Mouse (Mus musculus) intestine, embryonic 15.5 days (tissue): ENCODE measurements around the gene Poc1a. TPM values are rescaled to one million over a fixed set of nuclear protein-coding genes. Genes with fewer than 3 reads are reported as not detected.
A peak's percentile ranks its signal among the peaks of the same experiment; 100 is the strongest.

Experiments used
- ATAC-seq: fragments of 200-750 bp; cut with Nextera tagmentation; 2 replicates; pipeline ENCODE4 v1.8.0; 2017; ENCODE audit warnings: moderate TSS enrichment, moderate library complexity
- H3K27ac ChIP-seq: fragments of 300-500 bp; sonication (generic); 2 replicates; pipeline ENCODE4 v1.5.1; 2015; ENCODE audit warnings: mild to moderate bottlenecking, inconsistent platforms
- H3K27me3 ChIP-seq: fragments of 300-500 bp; sonication (generic); replicated peaks from 2 replicates; pipeline ENCODE4 v1.6.1; 2015; ENCODE audit warnings: inconsistent platforms
- H3K36me3 ChIP-seq: fragments of 300-500 bp; sonication (generic); 2 replicates; pipeline ENCODE4 v1.6.1; 2015; ENCODE audit warnings: inconsistent platforms
- H3K4me1 ChIP-seq: fragments of 300-500 bp; sonication (generic); replicated peaks from 2 replicates; pipeline ENCODE4 v1.6.1; 2015; ENCODE audit warnings: inconsistent platforms
- H3K4me2 ChIP-seq: fragments of 300-500 bp; sonication (generic); replicated peaks from 2 replicates; pipeline ENCODE4 v1.6.1; 2015; ENCODE audit warnings: mild to moderate bottlenecking, inconsistent platforms
- H3K4me3 ChIP-seq: fragments of 300-500 bp; sonication (generic); replicated peaks from 2 replicates; pipeline ENCODE4 v1.5.1; 2015; ENCODE audit warnings: inconsistent platforms
- H3K9ac ChIP-seq: fragments of 300-500 bp; sonication (generic); 2 replicates; pipeline ENCODE4 v1.6.1; 2015; ENCODE audit warnings: inconsistent platforms
- H3K9me3 ChIP-seq: fragments of 300-500 bp; sonication (generic); 2 replicates; pipeline ENCODE4 v1.6.1; 2016; ENCODE audit warnings: inconsistent platforms
- WGBS: fragments of 180-500 bp; shearing (Covaris S2); methylation state at CpG from one replicate; pipeline ENCODE4 v1.1.7; 2015; 5-methylcytosine and 5-hydroxymethylcytosine counted together
- polyA plus RNA-seq: library from polyadenylated mRNA; unstranded; fragments of >200 nt; fragmentation: Nextera tagmentation; extraction: Ambion mirVana; gene quantifications from 2 replicates; pipeline ENCODE4 v1.2.1, GENCODE M21; 2015

Gene Poc1a
- 25.9 and 28.2 TPM in 2 replicates for polyA plus RNA-seq

DNA sequence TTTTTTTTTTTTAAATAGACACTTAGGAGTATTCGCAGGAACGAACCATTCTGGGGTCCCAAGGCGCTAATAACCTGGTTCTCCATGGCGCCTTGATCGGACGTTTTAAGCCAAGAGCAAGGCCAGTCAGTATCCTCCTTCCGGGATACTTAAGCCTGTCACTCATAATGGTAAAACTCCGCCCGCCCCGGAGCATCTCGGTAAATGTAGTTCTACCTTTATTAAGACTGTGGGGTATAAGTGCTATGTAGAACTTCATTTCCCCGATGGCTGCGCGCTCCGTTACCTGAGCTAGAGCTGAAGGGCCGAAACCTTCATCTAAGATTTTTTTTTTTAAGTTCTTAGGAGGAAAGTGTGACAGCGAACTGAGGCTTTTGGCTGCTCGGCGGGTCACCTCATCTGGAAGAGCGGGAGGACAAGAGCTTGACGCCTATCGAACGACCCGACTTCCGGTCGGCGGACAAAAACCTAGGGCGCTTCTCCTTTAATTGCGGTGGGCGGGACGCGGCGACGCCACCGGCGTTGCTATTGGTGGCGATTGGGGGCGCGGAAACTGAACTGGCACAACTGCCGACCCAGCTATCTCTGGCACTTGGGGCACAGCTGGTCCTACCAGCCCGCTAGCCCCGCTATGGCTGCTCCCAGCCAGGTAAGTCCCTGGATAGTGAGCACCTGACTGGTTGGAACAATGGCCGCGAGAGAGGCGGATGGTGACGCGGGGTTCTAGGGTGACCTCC is at the start of gene Poc1a:
Gene Poc1a, plus strand, starts transcription at position 254 of the 737 bp plus-strand sequence.
- H3K4me2 ChIP-seq: peak within 1 kb of the TSS; percentile 88
- under 1% methylated on average over 47 of the region's 47 CpGs for WGBS

GRCm38 (mm10) chr9:106231220-106231619 is 49.6 kb upstream of the Poc1a start:
- Histone ChIP-seq H3K4me2 (no peak overlapping the region), H3K27me3 (no peaks in the 10 kb centered on the region), H3K9me3 (no peaks in the 10 kb centered on the region), H3K27ac (no peak overlapping the region), H3K9ac (no peak overlapping the region), H3K4me3 (no peak overlapping the region), H3K36me3 (peaks cover 25% of the 10 kb centered on the region), H3K4me1 (peaks cover 9% of the 10 kb centered on the region)
- WGBS: 81% methylated on average over 7 of the region's 7 CpGs
- ATAC-seq: no peak

More for the DNA sequence above, at the start of gene Poc1a:
- peak within 1 kb of the TSS; percentile 62 for H3K4me3 ChIP-seq
- peaks cover 13% of the 10 kb centered on the region for H3K4me1 ChIP-seq
- peak within 1 kb of the TSS; percentile 66 for H3K9ac ChIP-seq
- peak within 1 kb of the TSS; percentile 74 for H3K27ac ChIP-seq
- H3K36me3 ChIP-seq: peaks cover 5% of the 10 kb centered on the region; the same call in 1 of the 2 replicates
- peak; percentile 98 for ATAC-seq
- no peaks in the 10 kb centered on the region for H3K9me3 ChIP-seq
- H3K27me3 ChIP-seq: no peaks in the 10 kb centered on the region

- H3K27ac ChIP-seq: no peak overlapping the region
- no peak overlapping the region for H3K4me2 ChIP-seq
- WGBS: 80% methylated on average over 4 of the region's 4 CpGs
- H3K36me3 ChIP-seq: peaks cover 30% of the 10 kb centered on the region
- peaks cover 5% of the 10 kb centered on the region for H3K4me1 ChIP-seq
- no peak overlapping the region for H3K4me3 ChIP-seq
- no peak for ATAC-seq
- H3K9me3 ChIP-seq: no peaks in the 10 kb centered on the region
- no peak overlapping the region for H3K9ac ChIP-seq
- no peaks in the 10 kb centered on the region for H3K27me3 ChIP-seq
Measured at GRCm38 (mm10) chr9:106231816-106232215, 49.0 kb upstream of the Poc1a start.

DNA sequence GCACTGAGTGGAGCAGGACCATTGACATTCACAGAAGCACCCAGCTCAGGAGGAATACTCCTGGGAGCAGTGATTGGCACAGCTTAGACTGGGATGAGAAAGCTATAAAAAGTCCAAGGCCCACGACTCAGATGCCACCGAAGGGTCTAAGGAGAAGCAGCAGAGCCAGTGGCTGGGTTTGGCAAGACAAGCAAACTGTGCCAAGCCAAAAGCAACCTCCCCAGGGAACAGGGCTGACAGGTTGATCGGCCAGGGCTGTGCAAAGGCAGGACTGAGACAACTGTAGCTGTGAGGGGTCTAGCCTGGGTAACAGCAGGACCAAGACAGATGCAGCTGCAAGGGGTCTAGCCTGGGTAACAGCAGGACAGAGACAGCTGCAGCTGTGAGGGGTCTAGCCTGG is 47.9 kb upstream of the Poc1a start:
- no peak for ATAC-seq
- peaks cover 37% of the 10 kb centered on the region for H3K36me3 ChIP-seq
- WGBS: 93% methylated on average over 3 of the region's 3 CpGs

GRCm38 (mm10) chr9:106233953-106234352 is 46.9 kb upstream of the Poc1a start:
- no peaks in the 10 kb centered on the region for H3K9me3 ChIP-seq
- H3K4me1 ChIP-seq: no peaks in the 10 kb centered on the region; the same call in 1 of the 2 replicates
- ATAC-seq: no peak
- no peak overlapping the region for H3K27ac ChIP-seq
- H3K9ac ChIP-seq: no peak overlapping the region
- H3K27me3 ChIP-seq: no peaks in the 10 kb centered on the region
- H3K4me3 ChIP-seq: no peak overlapping the region
- H3K36me3 ChIP-seq: peaks cover 47% of the 10 kb centered on the region
- H3K4me2 ChIP-seq: no peak overlapping the region
- WGBS: 78% methylated on average over 6 of the region's 6 CpGs

More for the DNA sequence above, 47.9 kb upstream of the Poc1a start:
- no peaks in the 10 kb centered on the region for H3K9me3 ChIP-seq
- H3K4me3 ChIP-seq: no peak overlapping the region
- no peak overlapping the region for H3K9ac ChIP-seq
- H3K27me3 ChIP-seq: no peaks in the 10 kb centered on the region
- no peak overlapping the region for H3K4me2 ChIP-seq
- peaks cover 2% of the 10 kb centered on the region; the same call in 1 of the 2 replicates for H3K4me1 ChIP-seq
- H3K27ac ChIP-seq: no peak overlapping the region

DNA sequence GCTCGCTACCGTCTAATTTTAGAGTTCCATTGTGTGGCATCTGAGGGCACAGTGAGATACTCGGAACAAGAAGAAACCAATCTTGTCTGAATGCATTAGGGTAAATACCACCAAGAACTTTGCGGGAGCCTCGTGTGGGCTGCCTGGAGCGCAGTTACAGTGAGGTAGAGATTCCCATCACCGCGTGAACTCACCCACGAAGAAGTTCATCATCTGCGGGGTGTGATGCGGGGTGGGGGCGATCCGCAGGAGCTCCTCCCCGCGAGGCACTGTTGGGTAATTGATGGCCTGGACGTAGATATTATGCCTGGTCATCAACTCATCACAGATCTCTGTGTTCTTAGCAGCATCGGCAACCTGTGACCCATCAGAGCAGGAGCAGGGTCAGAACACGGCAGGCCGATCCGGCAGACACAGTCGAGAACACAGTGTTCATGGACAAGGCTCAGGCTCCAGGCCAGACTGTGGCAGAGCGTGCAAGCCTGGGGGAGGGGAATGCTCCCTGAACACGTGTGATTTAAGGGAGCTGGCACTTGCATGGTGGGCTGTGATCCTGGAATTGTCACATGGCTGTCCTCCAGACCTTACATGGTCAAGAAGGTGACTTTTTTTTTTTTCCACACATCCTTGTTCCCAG is 45.5 kb upstream of the Poc1a start:
- Histone ChIP-seq H3K27me3 (no peaks in the 10 kb centered on the region), H3K4me3 (no peak overlapping the region), H3K9me3 (no peaks in the 10 kb centered on the region), H3K27ac (no peak overlapping the region), H3K4me2 (no peak overlapping the region), H3K9ac (no peak overlapping the region), H3K36me3 (peaks cover 52% of the 10 kb centered on the region), H3K4me1 (no peaks in the 10 kb centered on the region; the same call in 1 of the 2 replicates)
- no peak for ATAC-seq
- WGBS: 87% methylated on average over 23 of the region's 23 CpGs

GRCm38 (mm10) chr9:106236156-106236817 is 44.6 kb upstream of the Poc1a start:
- Histone ChIP-seq H3K4me3 (no peak overlapping the region), H3K27me3 (no peaks in the 10 kb centered on the region), H3K9ac (no peak overlapping the region), H3K36me3 (peaks cover 59% of the 10 kb centered on the region), H3K4me1 (no peaks in the 10 kb centered on the region; the same call in 1 of the 2 replicates), H3K9me3 (no peaks in the 10 kb centered on the region), H3K4me2 (no peak overlapping the region), H3K27ac (no peak overlapping the region)
- no peak for ATAC-seq
- WGBS: 95% methylated on average over 23 of the region's 23 CpGs

DNA sequence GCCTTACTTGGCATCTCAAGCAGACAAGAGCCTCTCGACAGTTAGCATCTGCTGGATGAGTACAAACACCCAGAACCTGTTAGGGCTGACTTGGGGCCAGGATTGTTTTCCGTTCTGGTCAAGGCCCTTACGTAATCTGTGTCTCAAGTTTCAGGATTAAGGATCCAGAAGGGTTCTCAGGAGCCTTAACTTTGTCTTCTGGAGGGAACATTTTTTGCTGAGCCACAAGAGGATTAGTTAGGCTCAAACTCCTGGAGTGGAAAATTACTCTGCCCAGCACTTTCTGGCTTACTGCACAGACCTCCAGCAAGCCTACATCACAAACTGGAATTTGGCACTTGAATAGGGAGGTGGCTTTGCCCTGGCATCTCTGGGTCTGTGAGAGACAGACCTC is 44.0 kb upstream of the Poc1a start:
- Histone ChIP-seq H3K9me3 (no peaks in the 10 kb centered on the region), H3K4me2 (no peak overlapping the region), H3K4me1 (no peaks in the 10 kb centered on the region; the same call in 1 of the 2 replicates), H3K27me3 (no peaks in the 10 kb centered on the region), H3K4me3 (no peak overlapping the region), H3K27ac (no peak overlapping the region), H3K9ac (no peak overlapping the region), H3K36me3 (peaks cover 64% of the 10 kb centered on the region)
- no peak for ATAC-seq
- 80% methylated on average over 3 of the region's 3 CpGs for WGBS

GRCm38 (mm10) chr9:106237401-106237800 is 43.5 kb upstream of the Poc1a start:
- Histone ChIP-seq H3K36me3 (peaks cover 64% of the 10 kb centered on the region), H3K27me3 (no peaks in the 10 kb centered on the region), H3K27ac (no peak overlapping the region), H3K4me1 (no peaks in the 10 kb centered on the region; the same call in 1 of the 2 replicates), H3K4me3 (no peak overlapping the region), H3K4me2 (no peak overlapping the region), H3K9ac (no peak overlapping the region), H3K9me3 (no peaks in the 10 kb centered on the region)
- ATAC-seq: no peak
- 87% methylated on average over 8 of the region's 8 CpGs for WGBS

GRCm38 (mm10) chr9:106237878-106238277 is 43.0 kb upstream of the Poc1a start:
- no peak overlapping the region for H3K27ac ChIP-seq
- no peaks in the 10 kb centered on the region for H3K27me3 ChIP-seq
- peaks cover 59% of the 10 kb centered on the region for H3K36me3 ChIP-seq
- WGBS: 96% methylated on average over 10 of the region's 10 CpGs
- H3K4me3 ChIP-seq: no peak overlapping the region
- no peak overlapping the region for H3K4me2 ChIP-seq
- H3K4me1 ChIP-seq: no peaks in the 10 kb centered on the region; the same call in 1 of the 2 replicates
- H3K9ac ChIP-seq: no peak overlapping the region
- H3K9me3 ChIP-seq: no peaks in the 10 kb centered on the region
- ATAC-seq: no peak

DNA sequence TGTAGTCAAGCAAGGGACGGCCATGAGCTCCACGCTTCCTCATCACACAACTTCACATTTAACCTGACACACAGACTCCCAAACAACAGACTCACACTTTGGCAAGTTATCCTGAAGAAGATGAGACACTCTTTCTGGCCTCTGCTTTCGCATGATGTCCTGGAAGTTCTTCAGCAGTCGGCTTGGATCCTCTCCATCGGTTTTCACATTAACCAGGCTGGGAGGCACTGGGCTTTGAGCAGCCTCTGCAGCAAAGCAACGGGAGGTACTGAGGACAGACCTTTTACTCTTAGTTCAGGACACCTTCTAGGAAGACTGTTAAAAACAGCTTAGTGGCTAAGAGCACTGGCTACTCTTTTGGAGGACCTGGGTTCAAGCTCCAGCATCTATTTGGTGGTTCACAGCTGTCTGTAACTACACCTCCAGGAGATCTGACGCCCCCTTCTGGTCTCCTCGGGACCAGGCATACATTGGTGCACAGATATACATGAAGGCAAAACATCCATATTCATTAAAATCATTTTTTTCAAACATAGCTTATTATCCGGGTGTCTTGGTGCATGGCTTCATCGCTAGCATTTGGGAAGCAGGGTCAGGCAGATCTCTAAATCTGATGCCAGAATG is 39.2 kb upstream of the Poc1a start:
- no peaks in the 10 kb centered on the region for H3K9me3 ChIP-seq
- H3K27ac ChIP-seq: no peak overlapping the region
- H3K36me3 ChIP-seq: peaks cover 34% of the 10 kb centered on the region
- 89% methylated on average over 10 of the region's 10 CpGs for WGBS
- H3K4me1 ChIP-seq: peaks cover 5% of the 10 kb centered on the region
- no peak overlapping the region for H3K4me2 ChIP-seq
- no peaks in the 10 kb centered on the region for H3K27me3 ChIP-seq
- no peak overlapping the region for H3K9ac ChIP-seq
- ATAC-seq: no peak
- no peak overlapping the region for H3K4me3 ChIP-seq
